Mouse (Mus musculus) CH12F3 (cell line): ENCODE measurements around the gene Inava.

ENCODE experiments used
- in situ Hi-C: fragments of 300-500 bp; cut with MboI; formaldehyde crosslinking; loops from 2 replicates; pipeline ENCODE4 v1.14.3; 2020; ENCODE audit warnings: low sequenced_read_pairs

Inava gene

GRCm38 (mm10) chr1:136167657-136168056, 66.4 kb downstream of the Inava start:
- in situ Hi-C loops = no loop called here

GRCm38 (mm10) chr1:136165436-136165835, 68.6 kb downstream of the Inava start:
- in situ Hi-C loops = no loop called here
